Mouse (Mus musculus) left cerebral cortex, adult 2 months (tissue): Measurements from ENCODE around the gene 2810004N23Rik. TPM values are rescaled to one million over a fixed set of nuclear protein-coding genes. Genes with fewer than 3 reads are reported as not detected.

Source experiments
- DNase-seq, 2 experiments: peaks; one replicate each; pipeline ENCODE4 v3.0.0; 2021 to 2022; ENCODE audit warnings: low spot score in 2 of 2, mixed read lengths in 1 of 2; ENCODE audit errors: extremely low spot score in 1 of 2
- H3K27ac ChIP-seq: fragments of 200-600 bp; 2 replicates; pipeline ENCODE4 v1.8.1; 2022
- H3K4me3 ChIP-seq: fragments of 200-600 bp; 2 replicates; pipeline ENCODE4 v1.8.1; 2022
- CTCF ChIP-seq: fragments of 200-600 bp; IDR thresholded peaks from 2 replicates; pipeline ENCODE4 v1.8.1; 2022; ENCODE audit warnings: antibody characterized with exemption, mild to moderate bottlenecking, moderate library complexity
- intact Hi-C: fragments of 180-260 bp; cut with DNase I; formaldehyde crosslinking; loops from one replicate; pipeline ENCODE4 v1.15.1; 2025
- total RNA-seq, 2 experiments: library from RNA; stranded (reverse); gene quantifications; 2 replicates each; pipeline ENCODE4 v1.2.3; 2021

The 2810004N23Rik gene
- total RNA-seq, 2 experiments from 2014 or later = 19.0 to 20.3 TPM

GRCm38 (mm10) chr8:124793661-124794485, 69.0 kb downstream of the 2810004N23Rik start:
- peak; percentile 20 to 26 for DNase-seq
- 0 out of 2 replicates have a peak overlapping the region, but pooled peaks have one; percentile 11 for H3K27ac ChIP-seq
- intact Hi-C loops = loop anchor here (5.0 kb wide), 1 partner anchor 72 kb away; the partner anchor contains the start of genes Arv1 and Ttc13
- TF ChIP-seq CTCF = no peak
- peak overlapping the region; percentile 51 for H3K4me3 ChIP-seq

GRCm38 (mm10) chr8:124793172-124793651, 69.7 kb downstream of the 2810004N23Rik start:
- DNase-seq = peak; percentile 72 to 76
- intact Hi-C loops = loop anchor here (5.0 kb wide), 1 partner anchor 71 kb away; the partner anchor contains the start of genes Arv1 and Ttc13
- Histone ChIP-seq H3K4me3 (peak overlapping the region; percentile 51), H3K27ac (no peak overlapping the region)
- no peak; the same call in 1 of the 2 replicates for TF ChIP-seq CTCF

GRCm38 (mm10) chr8:124792708-124793107, 70.2 kb downstream of the 2810004N23Rik start, which contains the start of gene Trim67:
Trim67 (plus strand) TSS chr8:124793092.
- peak within 1 kb of the TSS; percentile 51 for H3K4me3 ChIP-seq
- no peak within 1 kb of the TSS for H3K27ac ChIP-seq
- intact Hi-C loops = loop anchor here (5.0 kb wide), 1 partner anchor 70 kb away; the partner anchor contains the start of genes Arv1 and Ttc13
- no peak for TF ChIP-seq CTCF
- peak; percentile 39 to 53 for DNase-seq

- no peak overlapping the region for H3K27ac ChIP-seq
- intact Hi-C loops = loop anchor here (5.0 kb wide), 1 partner anchor 70 kb away; the partner anchor contains the start of genes Arv1 and Ttc13
- DNase-seq = peak; percentile 50 to 57
- H3K4me3 ChIP-seq = peak overlapping the region; percentile 51
- TF ChIP-seq CTCF = no peak
Observed at GRCm38 (mm10) chr8:124792186-124792585, 70.7 kb downstream of the 2810004N23Rik start.

GRCm38 (mm10) chr8:124791751-124792150, 71.2 kb downstream of the 2810004N23Rik start:
- no peak for DNase-seq
- H3K27ac ChIP-seq = no peak overlapping the region
- intact Hi-C loops = loop anchor here (5.0 kb wide), 1 partner anchor 69 kb away; the partner anchor contains the start of genes Arv1 and Ttc13
- TF ChIP-seq CTCF = no peak
- no peak overlapping the region; the same call in 1 of the 2 replicates for H3K4me3 ChIP-seq

DNA sequence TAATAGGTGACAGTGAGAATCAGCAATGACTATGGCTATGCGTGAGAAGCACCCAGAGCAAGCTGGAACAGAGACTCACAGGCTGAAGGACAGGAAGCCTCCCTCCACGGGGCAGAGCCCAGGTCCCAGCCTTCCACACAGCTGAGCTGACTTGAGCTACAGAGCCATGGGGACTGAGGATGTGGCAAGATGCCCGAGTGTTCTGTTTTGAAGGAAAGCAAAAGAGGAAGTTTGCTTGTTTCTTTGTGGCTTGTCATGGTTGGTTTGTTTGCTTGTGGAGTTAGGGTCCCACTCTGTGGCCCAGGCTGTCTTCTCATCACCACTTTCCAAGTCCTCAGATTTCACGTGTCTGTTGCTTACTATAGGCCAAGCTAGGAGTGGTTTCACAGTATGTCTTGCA, 72.2 kb downstream of the 2810004N23Rik start:
- intact Hi-C loops = loop anchor here (5.0 kb wide), 1 partner anchor 68 kb away; the partner anchor contains the start of genes Arv1 and Ttc13

More for the DNA sequence above, 72.2 kb downstream of the 2810004N23Rik start:
- H3K27ac ChIP-seq = no peak overlapping the region
- no peak overlapping the region for H3K4me3 ChIP-seq
- DNase-seq = no peak
- TF ChIP-seq CTCF = no peak

Other genes starting within 250 kb of the 2810004N23Rik start
- gene 2310022B05Rik, start 199.8 kb downstream of the 2810004N23Rik start, total RNA-seq = 10 to 100 TPM; 56.2 to 59.4 TPM
- 10 to 100 TPM; 41.4 to 42.6 TPM for gene Ttc13, start 141.1 kb downstream of the 2810004N23Rik start, total RNA-seq
- 10 to 100 TPM; 13.0 to 13.9 TPM for gene Arv1, start 141.0 kb downstream of the 2810004N23Rik start, total RNA-seq
- gene Fam89a, start 111.3 kb downstream of the 2810004N23Rik start, total RNA-seq = under 1 TPM; 0.77 to 0.87 TPM
- gene Trim67, start 70.0 kb downstream of the 2810004N23Rik start, total RNA-seq = 1 to 10 TPM; 2.0 to 2.2 TPM
- 10 to 100 TPM; 54.7 to 65.8 TPM for gene Gnpat, start 87 bp downstream of the 2810004N23Rik start, total RNA-seq
- gene Exoc8, start 34.6 kb upstream of the 2810004N23Rik start, total RNA-seq = 10 to 100 TPM; 35.1 to 36.5 TPM
- 10 to 100 TPM; 13.8 to 15.5 TPM for gene Sprtn, start 34.8 kb upstream of the 2810004N23Rik start, total RNA-seq
- gene Egln1, start 86.2 kb upstream of the 2810004N23Rik start, total RNA-seq = 10 to 100 TPM; 66.7 to 68.4 TPM
- gene Tsnax, start 149.9 kb upstream of the 2810004N23Rik start, total RNA-seq = 100 to 1,000 TPM; 187 to 200 TPM
- 1 to 10 TPM; 2.5 to 2.7 TPM for gene Disc1, start 191.1 kb upstream of the 2810004N23Rik start, total RNA-seq